ENCODE assay signal across 15 mouse cellular contexts in the genomic region with DNA sequence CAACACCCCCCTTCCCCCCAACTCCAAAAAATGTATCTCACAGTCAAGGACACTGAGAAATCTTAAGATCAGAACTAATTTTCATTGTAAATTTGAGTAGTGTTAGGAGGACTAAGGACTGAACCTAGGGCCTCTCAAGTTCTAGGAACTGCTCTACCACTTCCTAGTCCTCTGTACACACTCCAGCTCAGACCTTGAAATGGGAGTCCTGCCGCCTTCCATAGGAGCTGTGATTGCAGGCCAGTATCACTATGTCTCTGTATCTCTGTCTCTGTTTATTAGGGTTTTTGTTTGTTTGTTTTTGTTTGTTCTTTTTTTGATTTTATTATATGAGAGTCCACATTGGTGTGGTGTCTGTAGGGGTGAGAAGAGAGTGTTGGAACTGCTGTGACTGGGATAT. TPM values are rescaled to one million over a fixed set of nuclear protein-coding genes. Genes with fewer than 3 reads are reported as not detected.
DNase-seq lines count a peak whose midpoint lies in the region; ATAC-seq and TF ChIP-seq lines count a peak whose summit lies in the region.
"Had no signal": no experiment of that assay in that cellular context is flagged by ENCODE, and none has a peak within 500 bp of the region (broad histone marks: within the 10 kb centered on the region; RNA-seq: fewer than 3 reads in every experiment).

No protein-coding gene starts in this region.

- no peak overlapping the region for H3K4me3 ChIP-seq in forebrain, embryonic 12.5 days (replicated peaks)
- no peak overlapping the region for H3K4me3 ChIP-seq in forebrain, embryonic 11.5 days (ENCODE audit: low read depth, low read length)
- no peak overlapping the region for H3K4me3 ChIP-seq in lung, postnatal 0 days (ENCODE audit: low read depth, low read length)
- no peak overlapping the region for H3K4me3 ChIP-seq in liver, embryonic 12.5 days
- H3K4me3 ChIP-seq in neural tube, embryonic 14.5 days (ENCODE audit: low read depth, low read length), result no peak overlapping the region
- H3K4me3 ChIP-seq in layer of hippocampus, adult 2 months, result no peak overlapping the region; the same call in 1 of the 2 replicates
- H3K4me3 ChIP-seq: heart, embryonic 12.5 days; kidney, embryonic 15.5 days had no signal

- no peaks in the 10 kb centered on the region for H3K36me3 ChIP-seq in forebrain, embryonic 12.5 days (replicated peaks)
- no peaks in the 10 kb centered on the region for H3K36me3 ChIP-seq in forebrain, embryonic 11.5 days (ENCODE audit: control insufficient read depth, insufficient read depth, low read length)
- H3K36me3 ChIP-seq in lung, postnatal 0 days (ENCODE audit: insufficient read depth, low read length), result no peaks in the 10 kb centered on the region
- H3K36me3 ChIP-seq in liver, embryonic 12.5 days, result no peaks in the 10 kb centered on the region
- H3K36me3 ChIP-seq in neural tube, embryonic 14.5 days (ENCODE audit: control insufficient read depth, insufficient read depth, low read length), result no peaks in the 10 kb centered on the region
- H3K36me3 ChIP-seq: heart, embryonic 12.5 days; kidney, embryonic 15.5 days had no signal

- no peaks in the 10 kb centered on the region for H3K9me3 ChIP-seq in forebrain, embryonic 12.5 days
- H3K9me3 ChIP-seq in forebrain, embryonic 11.5 days (ENCODE audit: control insufficient read depth, low read length), result no peaks in the 10 kb centered on the region
- H3K9me3 ChIP-seq in lung, postnatal 0 days (ENCODE audit: low read length), result no peaks in the 10 kb centered on the region
- H3K9me3 ChIP-seq in liver, embryonic 12.5 days (replicated peaks), result no peaks in the 10 kb centered on the region
- no peaks in the 10 kb centered on the region for H3K9me3 ChIP-seq in neural tube, embryonic 14.5 days (ENCODE audit: control insufficient read depth, low read length)
- H3K9me3 ChIP-seq: heart, embryonic 12.5 days; kidney, embryonic 15.5 days had no signal

- no peak for ATAC-seq in forebrain, embryonic 12.5 days (ENCODE audit: low FRiP score)
- ATAC-seq in forebrain, embryonic 11.5 days (replicated peaks; ENCODE audit: low FRiP score), result no peak
- ATAC-seq in lung, postnatal 0 days, result no peak
- ATAC-seq in liver, embryonic 12.5 days, result no peak
- ATAC-seq in neural tube, embryonic 14.5 days (ENCODE audit: low read depth), result no peak

- WGBS in forebrain, embryonic 12.5 days, result 73% methylated on average over 1 of the region's 1 CpGs
- 67% methylated on average over 1 of the region's 1 CpGs for WGBS in forebrain, embryonic 11.5 days
- 28% methylated on average over 1 of the region's 1 CpGs for WGBS in lung, postnatal 0 days
- 44% methylated on average over 1 of the region's 1 CpGs for WGBS in liver, embryonic 12.5 days (ENCODE audit: insufficient replicate concordance)
- 73% methylated on average over 1 of the region's 1 CpGs for WGBS in neural tube, embryonic 14.5 days

- peaks cover 10% of the 10 kb centered on the region for H3K4me1 ChIP-seq in forebrain, embryonic 12.5 days
- no peaks in the 10 kb centered on the region; the same call in 1 of the 2 replicates for H3K4me1 ChIP-seq in forebrain, embryonic 11.5 days (replicated peaks; ENCODE audit: control insufficient read depth, insufficient read depth, low read length)
- H3K4me1 ChIP-seq in lung, postnatal 0 days (ENCODE audit: insufficient read depth, low read depth, low read length), result peaks cover 3% of the 10 kb centered on the region; the same call in 1 of the 2 replicates
- H3K4me1 ChIP-seq in liver, embryonic 12.5 days, result peaks cover 28% of the 10 kb centered on the region
- H3K4me1 ChIP-seq in neural tube, embryonic 14.5 days (ENCODE audit: control insufficient read depth, insufficient read depth, low read length), result peaks cover 13% of the 10 kb centered on the region

- no peak for TF ChIP-seq CTCF in lung, postnatal 0 days (IDR thresholded peaks at IDR 0.05)
- no peak for TF ChIP-seq CTCF in layer of hippocampus, adult 2 months (conservative IDR thresholded peaks at IDR 0.05)

- H3K27me3 ChIP-seq in forebrain, embryonic 12.5 days, result no peaks in the 10 kb centered on the region
- H3K27me3 ChIP-seq in forebrain, embryonic 11.5 days (ENCODE audit: control insufficient read depth, insufficient read depth, low read length), result no peaks in the 10 kb centered on the region
- no peaks in the 10 kb centered on the region for H3K27me3 ChIP-seq in lung, postnatal 0 days (replicated peaks; ENCODE audit: insufficient read depth, low read length)
- no peaks in the 10 kb centered on the region for H3K27me3 ChIP-seq in liver, embryonic 12.5 days (replicated peaks)
- peaks cover 3% of the 10 kb centered on the region; the same call in 1 of the 2 replicates for H3K27me3 ChIP-seq in neural tube, embryonic 14.5 days (ENCODE audit: control insufficient read depth, insufficient read depth, low read length)
- H3K27me3 ChIP-seq: heart, embryonic 12.5 days; kidney, embryonic 15.5 days had no signal

- H3K4me2 ChIP-seq in forebrain, embryonic 12.5 days, result peak overlapping the region; percentile 25; the same call in 1 of the 2 replicates
- no peak overlapping the region for H3K4me2 ChIP-seq in forebrain, embryonic 11.5 days (ENCODE audit: low read depth, low read length, severe bottlenecking)
- no peak overlapping the region for H3K4me2 ChIP-seq in lung, postnatal 0 days (replicated peaks; ENCODE audit: low read depth, low read length)
- H3K4me2 ChIP-seq in liver, embryonic 12.5 days, result peak overlapping the region; percentile 32
- peak overlapping the region; percentile 23; the same call in 1 of the 2 replicates for H3K4me2 ChIP-seq in neural tube, embryonic 14.5 days (ENCODE audit: low read depth, low read length)
- H3K4me2 ChIP-seq: heart, embryonic 12.5 days; kidney, embryonic 15.5 days had no signal

- DNase-seq in forebrain, embryonic 11.5 days (ENCODE audit: low spot score), result no peak
- peak; percentile 8 for DNase-seq in lung, postnatal 36 days
- no peak for DNase-seq in lung, postnatal 0 days (ENCODE audit: low spot score)
- DNase-seq in thymus, postnatal 25 days, result no peak
- no peak for DNase-seq in layer of hippocampus, adult 2 months (ENCODE audit: low spot score in 2 of 2)
- DNase-seq: adrenal gland, postnatal 14 days; cerebellum, adult 18-20 months; layer of hippocampus, postnatal 36 days; lung, postnatal 14 days; thymus, adult 18-20 months had no signal

- H3K9ac ChIP-seq in forebrain, embryonic 12.5 days, result no peak overlapping the region
- H3K9ac ChIP-seq in forebrain, embryonic 11.5 days (ENCODE audit: low read length), result no peak overlapping the region
- no peak overlapping the region for H3K9ac ChIP-seq in lung, postnatal 0 days (replicated peaks; ENCODE audit: low read depth)
- H3K9ac ChIP-seq in liver, embryonic 12.5 days, result peak overlapping the region; percentile 27; the same call in 1 of the 2 replicates
- H3K9ac ChIP-seq in neural tube, embryonic 14.5 days (replicated peaks; ENCODE audit: low read depth, low read length), result no peak overlapping the region
- H3K9ac ChIP-seq: heart, embryonic 12.5 days; kidney, embryonic 15.5 days had no signal

- H3K27ac ChIP-seq in forebrain, embryonic 12.5 days, result no peak overlapping the region
- no peak overlapping the region for H3K27ac ChIP-seq in forebrain, embryonic 11.5 days (ENCODE audit: low read depth, low read length)
- no peak overlapping the region for H3K27ac ChIP-seq in lung, postnatal 0 days (ENCODE audit: low read length)
- no peak overlapping the region for H3K27ac ChIP-seq in liver, embryonic 12.5 days
- H3K27ac ChIP-seq in neural tube, embryonic 14.5 days (ENCODE audit: low read depth, low read length), result no peak overlapping the region
- no peak overlapping the region for H3K27ac ChIP-seq in layer of hippocampus, adult 2 months
- H3K27ac ChIP-seq: kidney, embryonic 15.5 days had no signal

- no peak for TF ChIP-seq EP300 in lung, postnatal 0 days (IDR thresholded peaks at IDR 0.05)

RNA-seq across cellular contexts. Expression of a gene that starts 3.4 kb away (rescaled TPM):
- 191 and 197 TPM in 2 replicates for polyA plus RNA-seq in forebrain, embryonic 12.5 days (2016; fragmentation: Nextera tagmentation; extraction: Ambion mirVana)
- polyA plus RNA-seq in forebrain, embryonic 11.5 days (2014; fragmentation: Nextera tagmentation; extraction: Ambion mirVana), result 148 and 159 TPM in 2 replicates
- polyA plus RNA-seq in lung, postnatal 0 days (2015; fragmentation: Nextera tagmentation; extraction: Ambion mirVana), result 107 and 116 TPM in 2 replicates
- polyA plus RNA-seq in liver, embryonic 12.5 days (2016; fragmentation: Nextera tagmentation; extraction: Ambion mirVana), result 88.5 and 92.6 TPM in 2 replicates
- polyA plus RNA-seq in neural tube, embryonic 14.5 days (2014; fragmentation: Nextera tagmentation; extraction: Ambion mirVana), result 165 and 185 TPM in 2 replicates
- total RNA-seq in layer of hippocampus, adult 2 months (2021), result 100 to 1,000 TPM; 143 to 145 TPM

Comparison
In these comparisons a context has a peak if more than half of its experiments do, and no peak if none do; other contexts are left out.
1. H3K4me2 ChIP-seq: peak in forebrain, embryonic 12.5 days (single experiment), liver, embryonic 12.5 days (single experiment) and neural tube, embryonic 14.5 days (single experiment); none in forebrain, embryonic 11.5 days (single experiment) and lung, postnatal 0 days (single experiment).